Mouse (Mus musculus) spleen, adult 2 months (tissue): Measurements from ENCODE around the gene Pds5a. TPM values are rescaled to one million over a fixed set of nuclear protein-coding genes. Genes with fewer than 3 reads are reported as not detected.

Experiments used
- DNase-seq, 2 experiments: peaks; one replicate each; pipeline versions ENCODE4 v3.0.0 to v3.0.0-alpha.2; 2012 to 2021; ENCODE audit warnings: low spot score in 2 of 2, low read depth in 1 of 2
- H3K27ac ChIP-seq: fragments of 200-500 bp; 2 replicates; pipeline ENCODE4 v1.5.1; 2012; ENCODE audit warnings: low read length, inconsistent platforms; ENCODE audit not compliant: insufficient read depth
- H3K27me3 ChIP-seq: fragments of 200-500 bp; 2 replicates; pipeline ENCODE4 v1.6.1; 2012; ENCODE audit warnings: mild to moderate bottlenecking, moderate library complexity, low read length, inconsistent platforms; ENCODE audit not compliant: control insufficient read depth, insufficient read depth
- H3K36me3 ChIP-seq: fragments of 200-500 bp; 2 replicates; pipeline ENCODE4 v1.6.1; 2012; ENCODE audit warnings: mild to moderate bottlenecking, low read length, inconsistent platforms; ENCODE audit not compliant: control insufficient read depth, insufficient read depth
- H3K4me1 ChIP-seq: fragments of 200-500 bp; 2 replicates; pipeline ENCODE4 v1.6.1; 2011; ENCODE audit warnings: inconsistent platforms; ENCODE audit not compliant: control insufficient read depth, insufficient read depth, insufficient read length
- H3K4me3 ChIP-seq: fragments of 200-500 bp; 2 replicates; pipeline ENCODE4 v1.5.1; 2011; ENCODE audit warnings: mild to moderate bottlenecking, inconsistent platforms; ENCODE audit not compliant: insufficient read depth, insufficient read length; ENCODE audit errors: extremely low read depth
- CTCF ChIP-seq: fragments of 200-500 bp; IDR thresholded peaks from 2 replicates; pipeline ENCODE4 v1.5.1; 2011; ENCODE audit warnings: mild to moderate bottlenecking, inconsistent platforms; ENCODE audit not compliant: insufficient read depth, insufficient read length, insufficient replicate concordance; ENCODE audit errors: extremely low read depth
- POLR2A ChIP-seq: fragments of 200-500 bp; IDR thresholded peaks from 2 replicates; pipeline ENCODE4 v1.6.1; 2011; ENCODE audit warnings: low read depth, low read length, inconsistent platforms
- WGBS: fragments of 180-500 bp; shearing (Covaris S2); methylation state at CpG from one replicate; pipeline ENCODE4 v1.1.7; 2018; 5-methylcytosine and 5-hydroxymethylcytosine counted together
- polyA plus RNA-seq: library from polyadenylated mRNA; depleted of rRNA; stranded (reverse); fragments of >200 nt; gene quantifications from 2 replicates; pipeline ENCODE4 v1.2.3, GENCODE M21; 2012

The Pds5a gene
- polyA plus RNA-seq, 1 experiment = 12.8 TPM

GRCm38 (mm10) chr5:65610541-65610940, 87.5 kb downstream of the Pds5a start:
- 91% methylated on average over 4 of the region's 4 CpGs for WGBS
- Histone ChIP-seq H3K27me3 (no peaks in the 10 kb centered on the region), H3K27ac (no peak overlapping the region), H3K4me1 (no peaks in the 10 kb centered on the region), H3K36me3 (peaks cover 18% of the 10 kb centered on the region), H3K4me3 (no peak overlapping the region)
- no peak for DNase-seq
- no peak for TF ChIP-seq POLR2A
- no peak for TF ChIP-seq CTCF

GRCm38 (mm10) chr5:65609769-65610168, 88.3 kb downstream of the Pds5a start:
- DNase-seq = no peak
- 94% methylated on average over 5 of the region's 5 CpGs for WGBS
- Histone ChIP-seq H3K4me3 (no peak overlapping the region), H3K4me1 (no peaks in the 10 kb centered on the region), H3K27ac (no peak overlapping the region), H3K36me3 (peaks cover 14% of the 10 kb centered on the region), H3K27me3 (no peaks in the 10 kb centered on the region)
- no peak for TF ChIP-seq CTCF
- no peak for TF ChIP-seq POLR2A

- no peak for DNase-seq
- no peak overlapping the region for H3K4me3 ChIP-seq
- H3K4me1 ChIP-seq = no peaks in the 10 kb centered on the region
- 98% methylated on average over 1 of the region's 1 CpGs for WGBS
- no peak for TF ChIP-seq CTCF
- no peak for TF ChIP-seq POLR2A
- H3K27me3 ChIP-seq = no peaks in the 10 kb centered on the region
- H3K36me3 ChIP-seq = peaks cover 11% of the 10 kb centered on the region
- no peak overlapping the region for H3K27ac ChIP-seq
Measured at GRCm38 (mm10) chr5:65606820-65607219, 91.3 kb downstream of the Pds5a start.

GRCm38 (mm10) chr5:65599681-65600080, 98.4 kb downstream of the Pds5a start:
- H3K27me3 ChIP-seq = no peaks in the 10 kb centered on the region
- DNase-seq = no peak
- TF ChIP-seq POLR2A (no peak), CTCF (no peak)
- H3K36me3 ChIP-seq = peaks cover 9% of the 10 kb centered on the region
- H3K27ac ChIP-seq = no peak overlapping the region
- no peaks in the 10 kb centered on the region for H3K4me1 ChIP-seq
- no peak overlapping the region for H3K4me3 ChIP-seq
- 91% methylated on average over 7 of the region's 7 CpGs for WGBS

- H3K36me3 ChIP-seq = peaks cover 12% of the 10 kb centered on the region
Measured at GRCm38 (mm10) chr5:65592421-65592820, 105.7 kb downstream of the Pds5a start.

GRCm38 (mm10) chr5:65590199-65590598, 107.9 kb downstream of the Pds5a start:
- Histone ChIP-seq H3K27me3 (no peaks in the 10 kb centered on the region), H3K4me3 (no peak overlapping the region), H3K27ac (no peak overlapping the region), H3K4me1 (no peaks in the 10 kb centered on the region), H3K36me3 (peaks cover 12% of the 10 kb centered on the region)
- DNase-seq = no peak
- no peak for TF ChIP-seq CTCF
- TF ChIP-seq POLR2A = no peak
- 65% methylated on average over 1 of the region's 1 CpGs for WGBS

More at GRCm38 (mm10) chr5:65592421-65592820, 105.7 kb downstream of the Pds5a start:
- no peak overlapping the region for H3K4me3 ChIP-seq
- 66% methylated on average over 2 of the region's 2 CpGs for WGBS
- no peaks in the 10 kb centered on the region for H3K4me1 ChIP-seq
- H3K27ac ChIP-seq = no peak overlapping the region
- TF ChIP-seq CTCF (no peak), POLR2A (no peak)
- no peaks in the 10 kb centered on the region for H3K27me3 ChIP-seq
- DNase-seq = no peak

- no peaks in the 10 kb centered on the region for H3K27me3 ChIP-seq
- DNase-seq = no peak
- 94% methylated on average over 5 of the region's 5 CpGs for WGBS
- no peak overlapping the region for H3K4me3 ChIP-seq
- TF ChIP-seq CTCF = no peak
- TF ChIP-seq POLR2A = no peak
- no peaks in the 10 kb centered on the region for H3K4me1 ChIP-seq
- H3K36me3 ChIP-seq = peaks cover 8% of the 10 kb centered on the region
- no peak overlapping the region for H3K27ac ChIP-seq
Measured at GRCm38 (mm10) chr5:65586291-65586690, 111.8 kb downstream of the Pds5a start.
